Mouse (Mus musculus): ENCODE measurements around the gene Syndig1l. TPM values are rescaled to one million over a fixed set of nuclear protein-coding genes. Genes with fewer than 3 reads are reported as not detected.

Syndig1l gene
- total and polyA plus RNA-seq, 2 experiments from 2014 or later, result 15.7 to 32.0 TPM

- no peak for DNase-seq (ENCODE audit: low spot score)
- WGBS, result 91% methylated on average over 4 of the region's 4 CpGs
- Histone ChIP-seq H3K27me3 (ENCODE audit: insufficient read depth, low read length) (no peaks in the 10 kb centered on the region), H3K27ac (ENCODE audit: low read depth, low read length) (no peak overlapping the region), H3K9ac (replicated peaks; ENCODE audit: low read length, poor library complexity, severe bottlenecking) (no peak overlapping the region), H3K4me1 (ENCODE audit: insufficient read depth, low read length) (no peaks in the 10 kb centered on the region), H3K36me3 (ENCODE audit: insufficient read depth, low read length) (no peaks in the 10 kb centered on the region), H3K4me3 (ENCODE audit: low read depth, low read length) (no peak overlapping the region), H3K4me2 (ENCODE audit: low read depth, low read length, poor library complexity, severe bottlenecking) (no peak overlapping the region), H3K9me3 (ENCODE audit: low read length) (no peaks in the 10 kb centered on the region)
- ATAC-seq (ENCODE audit: low FRiP score), result no peak
- TF ChIP-seq CTCF (IDR thresholded peaks at IDR 0.05), result no peak
These were observed 11.1 kb downstream of the Syndig1l start for GRCm38 (mm10) chr12:84687531-84687930.

- no peak for ATAC-seq (ENCODE audit: low FRiP score)
- 12% methylated on average over 4 of the region's 4 CpGs for WGBS
- H3K4me2 ChIP-seq (ENCODE audit: low read depth, low read length, poor library complexity, severe bottlenecking), result no peak overlapping the region
- no peaks in the 10 kb centered on the region for H3K4me1 ChIP-seq (ENCODE audit: insufficient read depth, low read length)
- H3K4me3 ChIP-seq (ENCODE audit: low read depth, low read length), result no peak overlapping the region
- no peaks in the 10 kb centered on the region for H3K9me3 ChIP-seq (ENCODE audit: low read length)
- H3K9ac ChIP-seq (replicated peaks; ENCODE audit: low read length, poor library complexity, severe bottlenecking), result no peak overlapping the region
- H3K36me3 ChIP-seq (ENCODE audit: insufficient read depth, low read length), result no peaks in the 10 kb centered on the region
- TF ChIP-seq CTCF (IDR thresholded peaks at IDR 0.05), result no peak
- no peaks in the 10 kb centered on the region for H3K27me3 ChIP-seq (ENCODE audit: insufficient read depth, low read length)
- DNase-seq (ENCODE audit: low spot score), result peak; percentile 27
- H3K27ac ChIP-seq (ENCODE audit: low read depth, low read length), result no peak overlapping the region
These were observed 12.5 kb downstream of the Syndig1l start for GRCm38 (mm10) chr12:84686176-84686575.

- no peak for DNase-seq (ENCODE audit: low spot score)
- WGBS, result 70% methylated on average over 7 of the region's 7 CpGs
These were observed 14.1 kb downstream of the Syndig1l start for GRCm38 (mm10) chr12:84684569-84684968.

GRCm38 (mm10) chr12:84676011-84676410, 22.6 kb downstream of the Syndig1l start:
- Histone ChIP-seq H3K9me3 (ENCODE audit: low read length) (no peaks in the 10 kb centered on the region), H3K4me2 (ENCODE audit: low read depth, low read length, poor library complexity, severe bottlenecking) (no peak overlapping the region), H3K4me3 (ENCODE audit: low read depth, low read length) (no peak overlapping the region), H3K27me3 (ENCODE audit: insufficient read depth, low read length) (no peaks in the 10 kb centered on the region), H3K36me3 (ENCODE audit: insufficient read depth, low read length) (peaks cover 10% of the 10 kb centered on the region; the same call in 1 of the 2 replicates), H3K4me1 (ENCODE audit: insufficient read depth, low read length) (no peaks in the 10 kb centered on the region), H3K27ac (ENCODE audit: low read depth, low read length) (no peak overlapping the region), H3K9ac (replicated peaks; ENCODE audit: low read length, poor library complexity, severe bottlenecking) (no peak overlapping the region)
- DNase-seq (ENCODE audit: low spot score) (no peak), ATAC-seq (ENCODE audit: low FRiP score) (no peak)
- TF ChIP-seq CTCF (IDR thresholded peaks at IDR 0.05), result no peak
- WGBS, result 75% methylated on average over 3 of the region's 3 CpGs

More at GRCm38 (mm10) chr12:84684569-84684968, 14.1 kb downstream of the Syndig1l start:
- no peak overlapping the region for H3K4me2 ChIP-seq (ENCODE audit: low read depth, low read length, poor library complexity, severe bottlenecking)
- no peak for TF ChIP-seq CTCF (IDR thresholded peaks at IDR 0.05)
- no peaks in the 10 kb centered on the region for H3K9me3 ChIP-seq (ENCODE audit: low read length)
- 0 out of 2 replicates have a peak, but pooled peaks cover 2% of the 10 kb centered on the region for H3K36me3 ChIP-seq (ENCODE audit: insufficient read depth, low read length)
- H3K9ac ChIP-seq (replicated peaks; ENCODE audit: low read length, poor library complexity, severe bottlenecking), result no peak overlapping the region
- no peaks in the 10 kb centered on the region for H3K27me3 ChIP-seq (ENCODE audit: insufficient read depth, low read length)
- no peak for ATAC-seq (ENCODE audit: low FRiP score)
- H3K27ac ChIP-seq (ENCODE audit: low read depth, low read length), result no peak overlapping the region
- H3K4me1 ChIP-seq (ENCODE audit: insufficient read depth, low read length), result no peaks in the 10 kb centered on the region
- no peak overlapping the region for H3K4me3 ChIP-seq (ENCODE audit: low read depth, low read length)

- peaks cover 7% of the 10 kb centered on the region; the same call in 1 of the 2 replicates for H3K36me3 ChIP-seq (ENCODE audit: insufficient read depth, low read length)
- no peak overlapping the region; the same call in 1 of the 2 replicates for H3K9ac ChIP-seq (replicated peaks; ENCODE audit: low read length, poor library complexity, severe bottlenecking)
- no peak for DNase-seq (ENCODE audit: low spot score)
- H3K4me2 ChIP-seq (ENCODE audit: low read depth, low read length, poor library complexity, severe bottlenecking), result no peak overlapping the region
- no peaks in the 10 kb centered on the region for H3K4me1 ChIP-seq (ENCODE audit: insufficient read depth, low read length)
- no peak overlapping the region for H3K4me3 ChIP-seq (ENCODE audit: low read depth, low read length)
- ATAC-seq (ENCODE audit: low FRiP score), result no peak
- H3K9me3 ChIP-seq (ENCODE audit: low read length), result no peaks in the 10 kb centered on the region
- TF ChIP-seq CTCF (IDR thresholded peaks at IDR 0.05), result no peak
- no peaks in the 10 kb centered on the region for H3K27me3 ChIP-seq (ENCODE audit: insufficient read depth, low read length)
- peak overlapping the region; percentile 3; the same call in 1 of the 2 replicates for H3K27ac ChIP-seq (ENCODE audit: low read depth, low read length)
- 34% methylated on average over 14 of the region's 14 CpGs for WGBS
These were observed 23.7 kb downstream of the Syndig1l start for GRCm38 (mm10) chr12:84674666-84675526.

GRCm38 (mm10) chr12:84671646-84672045, 27.0 kb downstream of the Syndig1l start:
- Histone ChIP-seq H3K9ac (replicated peaks; ENCODE audit: low read length, poor library complexity, severe bottlenecking) (no peak overlapping the region), H3K4me1 (ENCODE audit: insufficient read depth, low read length) (no peaks in the 10 kb centered on the region), H3K27ac (ENCODE audit: low read depth, low read length) (no peak overlapping the region), H3K4me2 (ENCODE audit: low read depth, low read length, poor library complexity, severe bottlenecking) (no peak overlapping the region), H3K9me3 (ENCODE audit: low read length) (no peaks in the 10 kb centered on the region), H3K4me3 (ENCODE audit: low read depth, low read length) (no peak overlapping the region), H3K36me3 (ENCODE audit: insufficient read depth, low read length) (no peaks in the 10 kb centered on the region), H3K27me3 (ENCODE audit: insufficient read depth, low read length) (no peaks in the 10 kb centered on the region)
- WGBS, result 34% methylated on average over 10 of the region's 10 CpGs
- no peak for TF ChIP-seq CTCF (IDR thresholded peaks at IDR 0.05)
- DNase-seq (ENCODE audit: low spot score), result no peak
- no peak for ATAC-seq (ENCODE audit: low FRiP score)
